24 mouse cellular contexts compared by ENCODE assay signal in genomic region chr8:8726547-8726946, GRCm38 (mm10).
"Had no signal": no experiment of that assay in that cellular context is flagged by ENCODE, and none has a peak within 500 bp of the region (broad histone marks: within the 10 kb centered on the region; RNA-seq: fewer than 3 reads in every experiment).

No protein-coding gene starts in this region.

- ATAC-seq: inflammation-experienced regulatory T-cells, adult 6 months; intestine, embryonic 15.5 days; intestine, postnatal 0 days; liver, embryonic 12.5 days had no signal

- H3K4me3 ChIP-seq: heart, adult 2 months; heart, embryonic 12.5 days; hindbrain, embryonic 10.5 days; hindbrain, embryonic 12.5 days; intestine, embryonic 15.5 days; kidney, embryonic 15.5 days; limb, embryonic 13.5 days; limb, embryonic 15.5 days; liver, embryonic 12.5 days had no signal

- H3K9me3 ChIP-seq: heart, embryonic 12.5 days; hindbrain, embryonic 10.5 days; hindbrain, embryonic 12.5 days; intestine, embryonic 15.5 days; kidney, embryonic 15.5 days; limb, embryonic 13.5 days; limb, embryonic 15.5 days; liver, embryonic 12.5 days had no signal

- H3K4me2 ChIP-seq: heart, embryonic 12.5 days; hindbrain, embryonic 12.5 days; intestine, embryonic 15.5 days; kidney, embryonic 15.5 days; limb, embryonic 13.5 days; limb, embryonic 15.5 days; liver, embryonic 12.5 days had no signal

- H3K27ac ChIP-seq: heart, adult 2 months; hindbrain, embryonic 10.5 days; hindbrain, embryonic 12.5 days; intestine, embryonic 15.5 days; kidney, embryonic 15.5 days; kidney, postnatal 0 days; limb, embryonic 13.5 days; limb, embryonic 15.5 days; liver, embryonic 12.5 days; liver, embryonic 14.5 days had no signal

- H3K27me3 ChIP-seq: heart, embryonic 12.5 days; hindbrain, embryonic 12.5 days; intestine, embryonic 15.5 days; kidney, embryonic 15.5 days; limb, embryonic 13.5 days; limb, embryonic 15.5 days; liver, embryonic 12.5 days had no signal

- H3K9ac ChIP-seq: heart, embryonic 12.5 days; hindbrain, embryonic 12.5 days; intestine, embryonic 15.5 days; kidney, embryonic 15.5 days; limb, embryonic 13.5 days; limb, embryonic 15.5 days; liver, embryonic 12.5 days; liver, embryonic 14.5 days had no signal

- H3K4me1 ChIP-seq: heart, embryonic 12.5 days; hindbrain, embryonic 10.5 days; hindbrain, embryonic 12.5 days; intestine, embryonic 15.5 days; kidney, embryonic 15.5 days; limb, embryonic 13.5 days; limb, embryonic 15.5 days; liver, embryonic 12.5 days had no signal

- H3K36me3 ChIP-seq: heart, embryonic 12.5 days; hindbrain, embryonic 10.5 days; hindbrain, embryonic 12.5 days; intestine, embryonic 15.5 days; kidney, embryonic 15.5 days; limb, embryonic 13.5 days; limb, embryonic 15.5 days; liver, embryonic 12.5 days had no signal

- DNase-seq: gastrocnemius, postnatal 14 days; gastrocnemius, postnatal 36 days; heart, adult 2 months; heart, postnatal 10 days; heart, postnatal 4 days; kidney, adult 18-20 months; kidney, adult 9 months; kidney, postnatal 14 days; kidney, postnatal 36 days; layer of hippocampus, adult 9-11 months; layer of hippocampus, postnatal 36 days; left cerebral cortex, postnatal 4 days had no signal
